Mouse (Mus musculus) layer of hippocampus, postnatal 36 days (tissue): ENCODE measurements at regions not wholly inside any gene's neighbourhood (a gene's known extent, or its start where the extent isn't known, plus 50 kb on each side); places are given as distances from the start of the nearest gene placed in this dataset.

Experiments
- DNase-seq, 2 experiments: peaks; one replicate each; pipeline ENCODE4 v3.0.0; 2022

DNA sequence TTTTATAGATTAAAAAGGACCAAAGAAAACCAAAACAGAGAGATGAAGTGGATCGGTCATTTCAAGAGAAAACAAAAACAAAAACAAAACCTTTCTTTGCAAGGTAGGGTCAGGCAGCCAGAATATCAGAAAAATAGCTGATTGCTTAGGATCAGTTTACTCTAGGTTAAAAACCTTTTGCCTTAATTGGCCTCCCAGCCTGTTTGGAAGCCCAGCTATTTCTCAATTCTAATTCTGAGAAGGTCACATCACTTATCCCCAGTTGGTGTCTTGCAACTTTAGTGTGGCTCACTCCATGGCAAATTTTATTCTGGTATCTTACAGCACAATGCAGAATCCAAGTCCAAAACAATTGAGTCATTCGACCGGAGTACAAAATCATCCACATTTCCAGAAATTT lies 70.0 kb downstream of the 1190002N15Rik start:
- no peak for DNase-seq

DNA sequence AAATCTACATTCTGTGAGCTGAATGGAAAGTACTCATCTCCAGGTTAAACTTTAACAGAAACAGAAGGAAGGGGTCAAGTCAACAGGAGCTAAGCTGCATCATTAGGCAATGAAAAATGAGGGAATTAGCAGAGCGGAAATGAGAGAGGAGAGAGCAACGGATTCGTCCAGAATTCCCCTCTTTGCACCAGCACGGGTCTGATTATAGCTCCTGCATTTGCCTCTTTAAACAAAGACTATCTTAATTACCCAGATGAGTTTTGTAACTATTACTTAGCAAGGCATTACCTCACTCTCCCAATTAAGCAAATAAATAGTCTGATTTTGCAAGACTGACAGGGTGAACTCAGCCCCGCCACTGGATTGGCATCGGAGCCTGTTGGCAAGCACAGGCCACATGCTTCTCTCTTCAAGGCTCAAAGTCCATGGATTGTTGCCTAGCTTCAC lies 81.8 kb downstream of the 1190002N15Rik start:
- peak; percentile 14 to 23 for DNase-seq

DNA sequence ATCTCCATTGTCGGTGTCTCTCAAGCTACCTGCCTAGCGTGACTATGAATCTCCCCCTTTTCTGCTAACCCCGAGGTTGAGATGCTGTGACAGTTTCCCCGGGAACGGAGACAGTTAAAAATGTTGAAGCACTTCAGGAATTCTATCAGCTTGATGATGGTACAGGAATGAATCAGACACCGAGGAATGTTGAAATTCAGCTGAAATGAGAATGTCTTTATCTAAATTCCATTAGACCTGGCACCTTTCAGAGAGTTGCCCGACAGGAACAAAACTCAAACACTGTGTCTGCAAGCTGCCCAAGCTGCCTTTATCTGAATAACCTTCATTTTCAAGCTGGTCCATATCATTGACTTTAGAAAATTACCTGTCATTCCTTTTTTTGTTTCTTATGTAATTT lies 82.4 kb downstream of the 1190002N15Rik start:
- DNase-seq, result no peak

DNA sequence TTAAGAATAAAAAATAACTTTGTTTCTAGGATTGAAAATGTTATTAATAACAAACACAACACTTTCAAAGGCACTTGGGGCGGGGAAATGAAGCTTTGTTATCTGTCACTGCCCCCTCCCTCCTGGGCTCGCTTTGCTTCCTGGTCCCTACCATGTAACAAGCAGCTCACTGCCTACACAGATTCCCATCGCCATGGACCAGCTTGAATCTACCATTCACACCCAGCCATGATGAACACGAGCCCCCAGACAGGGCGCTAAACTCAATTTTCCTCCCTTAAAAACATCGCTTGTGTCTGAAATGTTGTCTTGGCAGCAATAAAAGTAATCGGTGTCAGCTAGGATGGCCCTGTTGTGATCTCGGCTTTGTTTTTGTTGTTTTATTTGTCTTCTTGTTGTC lies 88.0 kb downstream of the 1190002N15Rik start:
- no peak for DNase-seq

DNA sequence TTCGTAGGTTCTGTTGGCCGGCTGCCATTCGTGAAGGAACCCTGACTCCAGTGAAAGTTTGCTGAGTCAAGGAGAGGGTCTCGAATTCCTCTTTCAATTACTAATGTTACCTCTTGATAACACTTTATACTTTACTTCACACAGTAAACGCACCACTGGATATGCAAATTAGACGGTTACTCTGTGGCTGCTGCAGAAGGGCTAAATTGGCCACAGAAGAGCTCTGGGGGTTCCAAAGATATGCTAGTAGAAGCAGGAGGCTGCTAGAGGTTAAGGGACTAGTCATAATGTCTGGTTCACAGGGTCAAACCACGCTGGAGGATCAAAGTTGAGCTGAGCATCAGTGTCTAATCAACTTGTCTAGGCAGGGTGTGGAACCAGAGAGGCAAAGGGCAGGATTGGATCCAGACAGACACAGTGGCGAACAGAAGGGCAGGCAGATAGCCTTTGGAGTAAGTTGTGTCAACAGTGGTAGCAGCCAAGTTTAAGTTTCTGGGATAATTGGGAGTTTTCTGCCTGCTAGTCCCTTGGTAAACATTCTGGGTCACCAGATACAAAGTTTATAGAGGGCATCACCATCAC lies 91.6 kb downstream of the 1190002N15Rik start:
- no peak for DNase-seq

DNA sequence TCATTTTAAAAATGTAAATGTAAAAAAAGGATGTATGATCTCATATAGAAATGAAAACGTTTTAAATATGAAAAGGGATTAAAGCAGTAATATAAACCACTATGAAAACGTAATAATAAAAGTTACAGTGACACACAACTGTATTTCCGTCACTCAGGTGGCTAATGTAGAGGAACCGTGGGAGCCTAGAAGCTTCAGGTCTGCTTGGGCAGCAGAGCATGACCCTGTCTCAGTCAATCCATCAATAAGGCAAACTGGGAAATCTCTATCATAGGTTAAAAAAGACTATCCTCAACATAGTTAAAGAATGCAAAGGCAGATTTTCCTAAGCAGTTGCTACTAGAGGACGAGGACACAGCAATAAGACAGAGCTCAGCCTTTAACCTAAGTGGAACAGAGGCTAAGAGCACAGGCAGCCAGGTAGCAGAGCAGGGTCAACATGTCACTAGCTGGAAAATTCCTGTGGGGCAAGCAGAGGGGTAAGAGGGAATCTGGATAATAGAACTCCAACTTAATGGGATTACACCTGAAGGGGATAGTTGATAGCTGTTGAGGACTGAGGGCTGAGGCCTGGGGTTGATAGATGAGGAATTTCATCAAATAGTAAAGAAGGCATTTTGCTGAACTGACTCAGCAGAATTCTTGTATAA lies 93.6 kb downstream of the 1190002N15Rik start:
- DNase-seq, result no peak

DNA sequence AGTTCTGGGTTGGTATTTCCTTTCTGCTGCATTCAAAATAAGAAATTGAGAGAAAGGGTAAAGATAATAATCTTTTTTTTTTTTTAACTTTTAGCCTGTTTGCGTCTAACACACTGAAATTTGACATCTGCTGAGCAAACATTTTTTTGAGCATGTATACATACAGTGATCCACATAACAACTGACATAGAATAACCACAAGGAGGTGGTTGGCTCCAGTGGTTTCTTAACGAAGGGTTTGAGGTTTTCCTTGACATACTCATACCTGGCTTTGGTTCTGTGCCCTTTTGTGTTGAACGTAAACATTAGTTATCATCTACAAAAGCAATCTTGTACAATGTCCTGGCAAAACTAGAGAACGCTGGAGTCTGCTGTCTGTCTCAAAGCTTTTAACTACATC lies 96.5 kb downstream of the 1190002N15Rik start:
- DNase-seq, result no peak

DNA sequence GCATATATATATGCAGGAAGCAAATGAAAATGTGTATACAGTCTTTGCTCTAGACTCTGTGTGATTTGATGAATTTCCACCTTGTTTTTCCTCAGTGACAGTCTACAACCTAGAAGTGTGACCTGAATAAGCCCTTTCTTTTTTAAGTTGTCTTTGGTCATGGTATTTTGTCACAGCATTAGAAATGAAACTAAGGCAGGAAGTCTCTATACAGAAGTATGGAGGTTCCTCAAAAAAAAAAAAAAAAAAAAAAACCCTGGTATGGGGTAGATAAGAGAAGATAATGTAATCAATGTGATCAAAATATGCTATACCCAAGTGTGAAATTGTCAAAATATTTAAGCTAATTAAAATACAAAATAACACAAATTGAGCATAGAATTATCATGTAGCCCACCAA lies 104.4 kb downstream of the 1190002N15Rik start:
- no peak for DNase-seq

DNA sequence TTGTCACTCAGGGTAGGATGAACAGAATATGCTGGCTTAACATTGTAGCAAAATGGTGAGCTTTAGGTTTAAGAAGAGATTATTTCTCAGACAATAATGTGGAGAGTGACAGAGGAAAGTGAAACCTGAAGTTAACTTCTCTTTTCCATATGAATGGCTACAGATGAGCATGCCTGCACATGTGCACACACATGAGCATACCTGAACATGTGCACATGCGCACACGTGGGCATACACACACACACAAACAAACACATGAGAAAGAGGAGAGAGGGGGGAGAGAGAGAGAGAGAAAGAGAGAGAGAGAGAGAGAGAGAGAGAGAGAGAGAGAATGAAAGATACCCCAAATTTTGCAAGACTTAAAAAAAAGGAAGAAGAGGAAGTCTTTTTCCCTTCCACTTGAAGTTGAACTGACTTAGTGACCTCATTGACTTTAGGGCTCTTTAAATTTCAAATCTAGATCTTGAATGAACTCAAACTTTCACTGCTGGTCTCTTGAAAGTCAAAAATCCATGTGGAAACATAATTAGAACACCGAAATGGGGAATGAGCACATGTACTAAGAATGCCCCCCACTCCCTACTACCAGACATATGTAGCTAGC lies 105.6 kb downstream of the 1190002N15Rik start:
- no peak for DNase-seq

GRCm38 (mm10) chr9:94431540-94431939 lies 106.3 kb downstream of the 1190002N15Rik start:
- no peak for DNase-seq

GRCm38 (mm10) chr9:94430996-94431395 lies 106.9 kb downstream of the 1190002N15Rik start:
- no peak for DNase-seq

DNA sequence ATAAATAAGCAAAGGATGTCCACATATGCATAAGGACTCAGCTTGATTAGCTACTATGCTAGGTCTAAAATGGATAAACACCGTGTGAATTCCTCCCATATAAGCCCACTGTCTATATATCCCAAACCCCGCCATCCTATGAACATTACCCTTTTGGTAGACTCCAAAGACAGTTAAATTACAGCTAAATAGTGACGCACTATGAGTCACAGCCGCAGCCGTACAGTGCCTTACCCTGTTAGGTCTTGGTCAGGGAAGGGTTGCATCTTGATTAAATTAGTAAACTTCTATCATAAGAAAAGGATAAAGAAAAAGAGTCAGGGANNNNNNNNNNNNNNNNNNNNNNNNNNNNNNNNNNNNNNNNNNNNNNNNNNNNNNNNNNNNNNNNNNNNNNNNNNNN lies 111.1 kb downstream of the 1190002N15Rik start:
- no peak for DNase-seq

DNA sequence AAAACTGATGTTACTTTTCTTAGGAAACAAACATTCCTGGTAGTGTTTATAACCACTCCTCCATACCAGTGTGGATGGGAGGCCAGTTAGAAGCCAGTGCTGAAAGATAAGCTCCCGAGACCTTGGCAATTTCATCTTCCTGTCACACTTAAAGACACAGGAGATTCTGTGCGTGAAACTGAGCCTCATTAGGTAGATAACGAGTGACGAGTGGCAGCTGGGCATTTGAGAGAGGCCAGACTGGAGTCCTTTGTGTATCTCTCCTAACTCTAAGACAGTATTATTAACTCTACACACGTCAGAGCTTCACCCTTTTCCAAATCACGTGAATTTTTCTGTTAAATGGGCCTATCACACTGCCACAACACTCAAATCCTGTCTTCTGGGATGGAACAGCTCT lies 112.1 kb downstream of the 1190002N15Rik start:
- DNase-seq, result no peak

GRCm38 (mm10) chr9:94424438-94425135 lies 113.3 kb downstream of the 1190002N15Rik start:
- no peak for DNase-seq

- no peak for DNase-seq
These were observed 127.3 kb downstream of the 1190002N15Rik start for GRCm38 (mm10) chr9:94410546-94410945.

DNA sequence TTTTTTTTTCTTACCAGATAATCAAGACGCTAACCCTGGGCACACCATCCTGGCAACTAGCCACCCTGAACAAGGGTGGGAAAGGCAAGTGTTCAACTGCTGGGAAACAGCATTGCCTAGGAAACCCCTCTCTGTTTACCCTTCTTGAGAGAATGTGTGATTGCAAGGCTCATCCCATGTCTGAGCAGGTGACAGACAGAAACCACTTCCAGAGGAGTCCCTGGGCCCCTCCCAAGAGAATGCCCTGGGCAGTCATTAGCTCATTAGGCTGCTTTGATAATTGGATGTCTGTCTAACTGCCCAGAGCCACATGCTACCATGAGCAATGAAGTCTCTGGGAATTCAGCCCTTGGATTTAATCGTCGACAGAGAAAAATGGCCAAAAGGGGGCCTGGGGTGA lies 127.8 kb downstream of the 1190002N15Rik start:
- DNase-seq, result no peak

DNA sequence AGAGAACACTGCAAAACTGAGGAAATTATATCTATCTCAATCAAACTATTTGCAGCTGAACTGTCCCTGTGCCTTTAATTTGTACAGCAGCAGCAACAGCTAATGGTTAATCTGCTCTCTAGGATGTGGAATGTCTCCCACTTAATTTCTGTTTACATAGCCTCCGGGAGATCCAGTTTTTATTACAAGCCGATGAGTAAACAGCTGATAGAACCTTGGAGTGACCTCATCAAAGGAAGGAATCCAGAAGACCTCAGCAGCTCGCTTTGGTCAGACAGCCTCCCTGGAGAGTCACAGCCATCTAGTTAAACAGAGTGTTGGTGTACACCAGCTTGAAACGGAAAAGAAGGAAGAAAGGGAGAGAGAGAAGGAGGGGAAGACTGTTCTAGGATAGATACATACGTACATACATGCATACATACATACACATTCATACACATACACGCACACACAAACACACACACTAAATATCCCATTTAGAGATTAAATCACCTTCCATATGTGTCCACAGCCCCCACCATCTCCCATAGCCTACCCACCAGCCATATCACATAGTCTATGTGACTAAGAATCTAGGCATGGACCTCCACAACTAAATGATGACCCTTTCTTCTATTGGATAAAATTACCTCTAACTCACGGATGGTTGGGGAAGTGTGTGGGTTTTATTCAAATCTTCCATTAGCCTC lies 129.1 kb downstream of the 1190002N15Rik start:
- DNase-seq, result no peak

DNA sequence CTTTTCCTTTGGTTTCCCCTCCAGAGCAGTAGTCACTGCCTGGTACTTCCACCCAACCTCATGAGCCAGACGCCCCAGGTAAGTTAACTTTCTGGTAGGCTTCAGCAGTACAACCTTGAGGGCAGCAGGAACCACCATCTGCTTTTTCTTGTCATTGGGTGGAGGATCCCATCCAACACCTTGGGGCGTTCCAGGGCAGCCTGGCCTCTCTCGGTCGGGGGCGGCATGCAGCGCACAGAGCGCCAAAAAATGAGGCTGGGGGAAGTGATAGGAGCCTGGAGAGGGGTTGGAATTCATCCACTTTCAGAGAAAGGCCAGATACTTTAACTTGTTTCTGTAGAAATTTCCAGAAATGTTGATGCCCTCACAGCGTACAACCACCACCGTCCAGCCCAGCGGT lies 130.2 kb downstream of the 1190002N15Rik start:
- DNase-seq, result no peak

DNA sequence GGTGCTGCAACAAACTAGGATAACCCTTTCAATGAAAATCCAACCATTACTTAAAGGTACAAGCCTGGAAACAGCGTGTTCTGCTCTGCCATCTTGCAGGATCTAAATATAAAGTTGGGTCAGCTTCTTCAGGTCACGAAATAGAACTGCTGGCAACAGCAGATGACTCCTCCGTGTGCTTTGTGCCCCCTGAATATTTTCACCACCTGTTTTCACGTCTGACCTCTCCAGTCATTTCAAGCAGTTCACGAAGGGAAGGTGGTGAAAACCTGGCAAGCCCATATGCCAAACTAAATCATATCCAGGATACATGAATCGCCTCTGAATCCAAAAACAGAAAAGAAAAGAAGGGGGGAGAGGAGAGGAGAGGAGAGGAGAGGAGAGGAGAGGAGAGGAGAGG lies 133.3 kb downstream of the 1190002N15Rik start:
- DNase-seq, result no peak

DNA sequence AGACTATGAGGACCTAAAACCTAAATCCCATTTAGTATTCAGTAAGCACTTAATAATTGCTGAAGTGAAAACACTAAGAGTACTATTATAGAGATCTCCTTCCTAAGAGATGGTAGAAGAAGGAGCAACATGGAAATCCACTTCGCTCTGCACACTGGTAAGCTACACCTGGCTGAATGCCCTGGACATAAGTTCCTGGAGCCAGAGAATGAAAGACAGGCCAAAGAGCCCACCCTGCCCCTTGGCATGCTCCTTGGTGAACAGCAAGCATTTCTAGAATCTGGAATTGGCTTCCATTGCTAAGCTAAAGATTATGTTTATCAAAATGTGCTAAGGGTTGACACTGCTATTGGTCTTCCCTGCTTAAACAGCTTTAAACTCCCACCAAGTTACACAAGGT lies 137.3 kb downstream of the 1190002N15Rik start:
- DNase-seq, result no peak

GRCm38 (mm10) chr9:94395215-94395614 lies 142.7 kb downstream of the 1190002N15Rik start:
- DNase-seq, result no peak

GRCm38 (mm10) chr9:94386190-94386589 lies 151.7 kb downstream of the 1190002N15Rik start:
- DNase-seq, result no peak

DNA sequence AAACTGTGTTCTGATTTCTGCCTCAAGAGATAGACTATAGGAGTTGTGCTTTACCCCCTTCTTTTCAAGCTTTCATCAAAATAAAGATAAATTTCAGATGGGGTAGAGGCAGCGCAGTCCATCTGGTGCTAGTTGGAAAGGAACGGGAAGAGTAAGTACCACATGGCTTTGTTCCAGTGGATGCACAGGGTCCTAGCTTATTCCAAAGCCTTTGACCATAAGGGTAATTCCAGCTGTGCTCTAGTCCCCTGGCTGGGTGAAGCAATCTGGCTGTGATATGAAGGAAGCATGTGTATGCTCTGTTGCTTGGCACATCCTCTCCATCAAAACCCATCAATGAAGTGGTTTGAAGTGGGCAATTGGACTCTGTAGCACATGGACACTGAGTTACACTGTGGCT lies 155.6 kb downstream of the 1190002N15Rik start:
- DNase-seq, result no peak
